Mouse (Mus musculus) sigmoid colon, adult 10 weeks (tissue): ENCODE results near the gene Olfr68. TPM values are rescaled to one million over a fixed set of nuclear protein-coding genes. Genes with fewer than 3 reads are reported as not detected.

Experiments
- polyA plus RNA-seq: library from polyadenylated mRNA; stranded (reverse); fragments of 350-450 nt; fragmentation: Illumina TruSeq; extraction: RNeasy Lipid Tissue Mini Kit (QIAGEN cat#74804); gene quantifications from one replicate; pipeline ENCODE4 v1.2.3, GENCODE M21; 2014; ENCODE audit warnings: low read depth, low replicate concordance

Gene Olfr68
- not detected for polyA plus RNA-seq

GRCm38 (mm10) chr7:103779598-103779997, at the start of gene Olfr68:
TSS of gene Olfr68 (minus strand) at chr7:103779698.

DNA sequence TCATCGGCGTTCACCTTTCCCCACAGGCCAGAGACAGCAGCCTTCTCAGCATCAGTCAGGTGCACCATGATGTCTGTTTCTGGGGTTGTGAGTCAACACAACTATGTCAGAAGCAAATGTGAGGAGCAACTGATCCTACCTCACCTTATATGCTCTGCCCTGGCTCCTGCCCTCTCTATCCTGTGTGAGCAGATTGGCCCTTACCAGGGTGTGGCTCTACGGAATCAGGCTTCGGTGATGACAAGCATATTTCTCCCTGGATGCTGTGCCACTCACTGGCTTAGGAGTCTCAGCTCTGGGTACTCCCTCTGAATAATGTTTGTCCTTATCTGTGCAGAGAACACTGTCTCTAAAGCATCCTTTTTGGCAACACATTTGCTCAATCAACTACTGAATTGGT, 48.3 kb upstream of the Olfr68 start, which contains the start of gene Hbb-bs:
TSS of gene Hbb-bs (minus strand) at position 289 of the 400 bp plus-strand sequence.

DNA sequence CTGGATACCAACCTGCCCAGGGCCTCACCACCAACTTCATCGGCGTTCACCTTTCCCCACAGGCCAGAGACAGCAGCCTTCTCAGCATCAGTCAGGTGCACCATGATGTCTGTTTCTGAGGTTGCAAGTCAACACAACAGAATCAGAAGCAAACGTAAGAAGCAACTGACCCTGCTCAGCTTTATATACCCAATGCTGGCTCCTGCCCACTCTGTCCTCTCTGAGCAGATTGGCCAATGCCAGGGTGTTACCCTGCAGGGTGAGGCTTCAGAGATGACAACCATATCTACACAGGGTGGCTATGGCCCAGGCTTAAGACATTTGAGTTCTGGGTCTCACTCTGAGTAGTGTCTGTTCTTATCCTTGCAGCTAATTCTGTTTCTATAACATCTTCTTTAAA, 34.3 kb upstream of the Olfr68 start, which contains the start of gene Hbb-bt:
TSS of gene Hbb-bt (minus strand) at position 231 of the 400 bp plus-strand sequence.

GRCm38 (mm10) chr7:103791721-103792120, 12.2 kb upstream of the Olfr68 start, which contains the start of gene Olfr67:
TSS of gene Olfr67 (minus strand) at chr7:103791821.

DNA sequence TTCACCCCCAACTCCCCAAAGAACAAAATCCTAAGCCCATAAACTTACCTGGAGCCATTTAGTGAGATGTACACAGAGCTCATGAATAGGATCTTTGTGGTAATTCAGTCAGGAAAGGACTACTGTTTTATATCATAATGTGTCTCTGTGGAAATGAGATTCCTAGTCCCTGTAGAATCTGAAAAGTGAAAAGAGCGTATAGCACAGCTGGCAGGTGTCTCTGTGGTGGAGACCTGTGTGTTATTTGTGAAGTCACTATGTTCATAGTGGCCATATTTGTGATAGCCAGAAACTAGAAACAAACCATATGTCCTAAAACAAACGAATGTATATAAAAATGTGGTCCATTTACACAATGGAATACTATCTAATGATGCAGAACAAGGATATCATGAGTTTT, 8.0 kb downstream of the Olfr68 start, which contains the start of gene Olfr69:
TSS of gene Olfr69 (minus strand) at position 101 of the 400 bp plus-strand sequence.

DNA sequence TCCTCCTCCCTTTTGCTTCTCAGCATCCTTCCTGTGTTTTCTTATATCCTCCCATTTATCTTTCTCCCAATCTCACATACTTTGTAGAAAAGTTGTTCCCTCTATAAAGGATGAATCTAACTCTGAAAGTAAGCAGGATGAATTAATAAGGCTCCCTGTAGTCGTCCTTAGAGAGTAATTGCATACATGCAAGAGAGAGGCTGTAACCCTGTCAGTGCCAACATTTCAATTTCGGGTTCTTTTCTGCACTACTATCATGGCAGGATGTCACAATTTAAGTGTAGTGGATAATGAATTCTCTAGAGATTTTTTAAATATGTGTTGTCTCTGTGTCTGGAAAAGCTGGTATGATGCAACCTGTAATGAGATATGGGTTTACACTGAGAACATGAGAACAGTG, 22.3 kb downstream of the Olfr68 start, which contains the start of gene Olfr630:
TSS of gene Olfr630 (minus strand) at position 101 of the 400 bp plus-strand sequence.

GRCm38 (mm10) chr7:103744843-103745242, 34.7 kb downstream of the Olfr68 start, which contains the start of gene Olfr629:
TSS of gene Olfr629 (minus strand) at chr7:103744943.

GRCm38 (mm10) chr7:103730074-103730473, 49.4 kb downstream of the Olfr68 start, which contains the start of gene Olfr628:
TSS of gene Olfr628 (plus strand) at chr7:103730374.

Other genes starting within 250 kb of the Olfr68 start
- gene Olfr612, start 237.0 kb downstream of the Olfr68 start, polyA plus RNA-seq = not detected
- not detected for gene Olfr613, start 231.6 kb downstream of the Olfr68 start, polyA plus RNA-seq
- gene Olfr615, start 223.6 kb downstream of the Olfr68 start, polyA plus RNA-seq = not detected
- gene Olfr616, start 210.6 kb downstream of the Olfr68 start, polyA plus RNA-seq = not detected
- not detected for gene Olfr617, start 206.6 kb downstream of the Olfr68 start, polyA plus RNA-seq
- not detected for gene Olfr618, start 189.6 kb downstream of the Olfr68 start, polyA plus RNA-seq
- gene Olfr619, start 179.1 kb downstream of the Olfr68 start, polyA plus RNA-seq = not detected
- not detected for gene Olfr620, start 167.2 kb downstream of the Olfr68 start, polyA plus RNA-seq
- not detected for gene Olfr622, start 137.0 kb downstream of the Olfr68 start, polyA plus RNA-seq
- gene Olfr623, start 116.0 kb downstream of the Olfr68 start, polyA plus RNA-seq = not detected
- 0.38 TPM for gene Olfr624, start 108.5 kb downstream of the Olfr68 start, polyA plus RNA-seq
- not detected for gene Olfr625-ps1, start 97.0 kb downstream of the Olfr68 start, polyA plus RNA-seq
- gene Olfr243, start 65.0 kb downstream of the Olfr68 start, polyA plus RNA-seq = not detected
- gene Olfr628, start 49.3 kb downstream of the Olfr68 start, polyA plus RNA-seq = not detected
- gene Olfr629, start 34.8 kb downstream of the Olfr68 start, polyA plus RNA-seq = not detected
- not detected for gene Olfr630, start 22.4 kb downstream of the Olfr68 start, polyA plus RNA-seq
- gene Olfr69, start 8.1 kb downstream of the Olfr68 start, polyA plus RNA-seq = not detected
- not detected for gene Olfr67, start 12.1 kb upstream of the Olfr68 start, polyA plus RNA-seq
- 7.9 TPM for gene Hbb-bt, start 34.3 kb upstream of the Olfr68 start, polyA plus RNA-seq
- gene Hbb-bs, start 48.4 kb upstream of the Olfr68 start, polyA plus RNA-seq = 125 TPM
- not detected for gene Hbb-bh2, start 60.8 kb upstream of the Olfr68 start, polyA plus RNA-seq
- not detected for gene Hbb-bh1, start 63.5 kb upstream of the Olfr68 start, polyA plus RNA-seq
- gene Hbb-y, start 73.5 kb upstream of the Olfr68 start, polyA plus RNA-seq = not detected
- gene Olfr66, start 106.6 kb upstream of the Olfr68 start, polyA plus RNA-seq = not detected
- not detected for gene Olfr64, start 114.8 kb upstream of the Olfr68 start, polyA plus RNA-seq
- not detected for gene Olfr65, start 123.8 kb upstream of the Olfr68 start, polyA plus RNA-seq
- gene Olfr631, start 149.1 kb upstream of the Olfr68 start, polyA plus RNA-seq = not detected
- gene Olfr632, start 154.6 kb upstream of the Olfr68 start, polyA plus RNA-seq = not detected
- not detected for gene Olfr633, start 164.7 kb upstream of the Olfr68 start, polyA plus RNA-seq
- gene Olfr635, start 191.5 kb upstream of the Olfr68 start, polyA plus RNA-seq = not detected
- not detected for gene Olfr638, start 219.0 kb upstream of the Olfr68 start, polyA plus RNA-seq
- not detected for gene Olfr639, start 237.6 kb upstream of the Olfr68 start, polyA plus RNA-seq
- not detected for gene Olfr640, start 245.9 kb upstream of the Olfr68 start, polyA plus RNA-seq